9 mouse cellular contexts compared by ENCODE assay signal in the genomic region with DNA sequence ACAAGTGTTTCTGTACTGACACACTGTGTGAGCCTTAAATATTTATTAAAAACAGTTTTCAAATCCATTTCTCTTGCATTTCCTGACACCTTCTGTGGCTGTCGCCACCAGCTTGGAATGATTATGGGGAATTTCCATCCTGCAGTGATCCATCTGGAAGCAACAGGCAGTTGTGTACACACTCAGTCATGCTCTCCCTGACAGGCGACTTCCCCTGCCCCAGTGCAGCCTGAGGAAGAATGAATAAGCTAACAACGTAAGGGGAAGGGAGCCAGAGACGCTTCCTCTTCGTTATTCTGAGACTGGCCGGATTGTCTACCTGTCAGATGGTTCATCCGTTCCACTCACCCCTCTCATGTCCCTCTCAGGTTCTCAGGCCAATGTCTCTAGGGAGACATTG. TPM values are rescaled to one million over a fixed set of nuclear protein-coding genes. Genes with fewer than 3 reads are reported as not detected.
DNase-seq lines count a peak whose midpoint lies in the region; ATAC-seq and TF ChIP-seq lines count a peak whose summit lies in the region.
"Had no signal": no experiment of that assay in that cellular context is flagged by ENCODE, and none has a peak within 500 bp of the region (broad histone marks: within the 10 kb centered on the region; RNA-seq: fewer than 3 reads in every experiment).

No protein-coding gene starts in this region.

- WGBS in lung, embryonic 14.5 days: 3% methylated on average over 7 of the region's 7 CpGs

- H3K4me3 ChIP-seq in lung, embryonic 14.5 days (ENCODE audit: low read depth, low read length): no peak overlapping the region

- no peak for TF ChIP-seq CTCF in lung, embryonic 14.5 days (IDR thresholded peaks at IDR 0.05; ENCODE audit: low read depth)

- ATAC-seq in lung, embryonic 14.5 days (ENCODE audit: insufficient read depth): peak; percentile 79; the same call in 1 of the 2 replicates
- ATAC-seq in CD4-positive, CD25-positive, alpha-beta regulatory T cell, adult 4 months: no peak

- no peak overlapping the region for H3K4me2 ChIP-seq in lung, embryonic 14.5 days

- H3K27ac ChIP-seq in lung, embryonic 14.5 days (ENCODE audit: low read depth): no peak overlapping the region

- no peaks in the 10 kb centered on the region for H3K9me3 ChIP-seq in lung, embryonic 14.5 days (ENCODE audit: low read depth, low read length)

- no peaks in the 10 kb centered on the region for H3K36me3 ChIP-seq in lung, embryonic 14.5 days (ENCODE audit: insufficient read depth)

- peak; percentile 17 to 49 for DNase-seq in adrenal gland, adult (ENCODE audit: inconsistent age in 2 of 2, low spot score in 1 of 2)
- no peak for DNase-seq in adrenal gland, adult 18-20 months (ENCODE audit: low spot score in 2 of 2)
- DNase-seq in lung, embryonic 14.5 days: peak; percentile 60
- DNase-seq in lung, postnatal 25 days (ENCODE audit: low spot score): no peak
- peak; percentile 14 for DNase-seq in kidney, adult 18-20 months
- peak; percentile 63 for DNase-seq in mesoderm, embryonic 11.5 days (ENCODE audit: low read depth, low spot score)
- DNase-seq in layer of hippocampus, adult 9-11 months: no peak
- DNase-seq: cerebellum, postnatal 25 days had no signal

- H3K9ac ChIP-seq in lung, embryonic 14.5 days: no peak overlapping the region

- no peaks in the 10 kb centered on the region for H3K27me3 ChIP-seq in lung, embryonic 14.5 days (ENCODE audit: insufficient read depth, low read length)

- H3K4me1 ChIP-seq in lung, embryonic 14.5 days (ENCODE audit: insufficient read depth): no peaks in the 10 kb centered on the region

RNA-seq across cellular contexts. Expression of a gene that starts 4.6 kb away (rescaled TPM):
- 1 to 10 TPM; 3.0 to 3.8 TPM for total RNA-seq in adrenal gland, adult 18-20 months (2021)
- polyA plus RNA-seq in lung, embryonic 14.5 days (2014; fragmentation: Nextera tagmentation; extraction: Ambion mirVana): 4.4 and 4.6 TPM in 2 replicates
- under 1 TPM in 1 of 2 experiments, not detected in 1; 0.26 TPM for polyA plus RNA-seq in CD4-positive, CD25-positive, alpha-beta regulatory T cell, adult 4 months (2017; shearing (Covaris generic))

Comparison
In these comparisons a context has a peak if more than half of its experiments do, and no peak if none do; other contexts are left out.
1. DNase-seq: peak in adrenal gland, adult (2 of 2), lung, embryonic 14.5 days (single experiment), kidney, adult 18-20 months (single experiment) and mesoderm, embryonic 11.5 days (single experiment); none in adrenal gland, adult 18-20 months (0 of 2), lung, postnatal 25 days (single experiment) and layer of hippocampus, adult 9-11 months (single experiment).